Mouse (Mus musculus): ENCODE measurements around the gene Olfr418. TPM values are rescaled to one million over a fixed set of nuclear protein-coding genes. Genes with fewer than 3 reads are reported as not detected.

The Olfr418 gene
- polyA plus RNA-seq, 1 experiment from 2014 or later, result not detected

- Histone ChIP-seq H3K4me2 (no peak overlapping the region), H3K9ac (no peak overlapping the region), H3K9me3 (ENCODE audit: low read depth, low read length) (no peaks in the 10 kb centered on the region), H3K27ac (ENCODE audit: low read depth) (no peak overlapping the region), H3K4me3 (ENCODE audit: low read depth, low read length) (no peak overlapping the region), H3K4me1 (ENCODE audit: insufficient read depth) (no peaks in the 10 kb centered on the region), H3K27me3 (ENCODE audit: insufficient read depth, low read length) (no peaks in the 10 kb centered on the region), H3K36me3 (ENCODE audit: insufficient read depth) (no peaks in the 10 kb centered on the region)
- ATAC-seq (ENCODE audit: insufficient read depth) (no peak), DNase-seq (no peak)
- 49% methylated on average over 3 of the region's 3 CpGs for WGBS
- no peak for TF ChIP-seq CTCF (IDR thresholded peaks at IDR 0.05; ENCODE audit: low read depth)
Measured at GRCm38 (mm10) chr1:173315725-173316124, 49.9 kb downstream of the Olfr418 start.

- Histone ChIP-seq H3K4me3 (ENCODE audit: low read depth, low read length) (no peak overlapping the region), H3K27ac (ENCODE audit: low read depth) (no peak overlapping the region), H3K4me1 (ENCODE audit: insufficient read depth) (no peaks in the 10 kb centered on the region), H3K9ac (no peak overlapping the region), H3K27me3 (ENCODE audit: insufficient read depth, low read length) (no peaks in the 10 kb centered on the region), H3K4me2 (no peak overlapping the region), H3K9me3 (ENCODE audit: low read depth, low read length) (no peaks in the 10 kb centered on the region), H3K36me3 (ENCODE audit: insufficient read depth) (no peaks in the 10 kb centered on the region)
- ATAC-seq (ENCODE audit: insufficient read depth), result no peak
- no peak for TF ChIP-seq CTCF (IDR thresholded peaks at IDR 0.05; ENCODE audit: low read depth)
- no peak for DNase-seq
- WGBS, result 82% methylated on average over 2 of the region's 2 CpGs
Measured at GRCm38 (mm10) chr1:173317925-173318477, 52.2 kb downstream of the Olfr418 start.

DNA sequence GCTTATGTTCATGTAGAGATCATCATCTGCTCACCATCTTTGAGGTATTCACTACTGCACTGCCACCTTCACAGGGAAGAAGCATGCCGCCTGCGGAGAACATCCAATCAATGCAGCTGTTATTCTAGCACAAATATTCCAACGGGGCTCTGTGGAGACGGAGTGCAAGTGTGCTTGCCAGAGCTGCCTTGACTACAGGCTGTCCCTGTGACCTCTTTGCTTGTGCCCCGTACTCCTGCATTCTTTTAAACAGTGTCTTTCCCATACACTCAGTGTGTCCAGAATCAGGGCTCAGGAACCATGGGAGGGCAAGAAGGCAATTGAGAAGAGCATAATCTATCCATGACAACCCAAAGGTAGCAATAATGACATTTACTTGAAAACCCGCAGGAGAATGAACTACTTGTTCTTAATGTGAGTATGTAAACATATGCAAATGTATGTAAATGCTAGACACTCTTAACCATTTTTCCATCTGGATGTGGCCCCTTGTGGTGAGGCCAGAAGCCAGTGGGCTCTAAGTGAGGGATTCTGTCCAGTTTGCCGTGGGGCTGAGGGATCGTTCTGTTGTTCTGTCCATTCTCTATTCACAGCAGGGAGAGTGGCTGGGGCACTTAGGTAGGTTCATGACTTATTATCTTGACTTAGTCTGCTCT is 55.9 kb downstream of the Olfr418 start:
- 63% methylated on average over 8 of the region's 8 CpGs for WGBS

GRCm38 (mm10) chr1:173322249-173322627 is 56.4 kb downstream of the Olfr418 start:
- no peak for TF ChIP-seq CTCF (IDR thresholded peaks at IDR 0.05; ENCODE audit: low read depth)
- H3K4me2 ChIP-seq, result no peak overlapping the region
- no peak overlapping the region for H3K27ac ChIP-seq (ENCODE audit: low read depth)
- 64% methylated on average over 6 of the region's 6 CpGs for WGBS
- no peak overlapping the region for H3K4me3 ChIP-seq (ENCODE audit: low read depth, low read length)
- ATAC-seq (ENCODE audit: insufficient read depth), result no peak
- no peak for DNase-seq
- no peaks in the 10 kb centered on the region for H3K4me1 ChIP-seq (ENCODE audit: insufficient read depth)
- H3K9ac ChIP-seq, result no peak overlapping the region
- H3K36me3 ChIP-seq (ENCODE audit: insufficient read depth), result no peaks in the 10 kb centered on the region
- H3K27me3 ChIP-seq (ENCODE audit: insufficient read depth, low read length), result no peaks in the 10 kb centered on the region
- no peaks in the 10 kb centered on the region for H3K9me3 ChIP-seq (ENCODE audit: low read depth, low read length)

More for the DNA sequence above, 55.9 kb downstream of the Olfr418 start:
- ATAC-seq (ENCODE audit: insufficient read depth), result no peak
- no peak for TF ChIP-seq CTCF (IDR thresholded peaks at IDR 0.05; ENCODE audit: low read depth)
- Histone ChIP-seq H3K4me2 (no peak overlapping the region), H3K4me3 (ENCODE audit: low read depth, low read length) (no peak overlapping the region), H3K4me1 (ENCODE audit: insufficient read depth) (no peaks in the 10 kb centered on the region), H3K27ac (ENCODE audit: low read depth) (no peak overlapping the region), H3K9ac (no peak overlapping the region), H3K9me3 (ENCODE audit: low read depth, low read length) (no peaks in the 10 kb centered on the region), H3K27me3 (ENCODE audit: insufficient read depth, low read length) (no peaks in the 10 kb centered on the region), H3K36me3 (ENCODE audit: insufficient read depth) (no peaks in the 10 kb centered on the region)
- DNase-seq, result no peak

Other genes with a start within 250 kb of the Olfr418 start
- gene Olfr1408, start 128.6 kb upstream of the Olfr418 start, polyA plus RNA-seq (2014; fragmentation: Nextera tagmentation; extraction: Ambion mirVana), result not detected in 2 replicates
- not detected in 2 replicates for gene Olfr1406, start 75.4 kb upstream of the Olfr418 start, polyA plus RNA-seq (2014; fragmentation: Nextera tagmentation; extraction: Ambion mirVana)
- gene Olfr218, start 68.2 kb upstream of the Olfr418 start, polyA plus RNA-seq (2014; fragmentation: Nextera tagmentation; extraction: Ambion mirVana), result not detected in 2 replicates
- not detected in 2 replicates for gene Olfr1404, start 53.6 kb upstream of the Olfr418 start, polyA plus RNA-seq (2014; fragmentation: Nextera tagmentation; extraction: Ambion mirVana)
- gene Fcer1a, start 38.8 kb upstream of the Olfr418 start, polyA plus RNA-seq (2014; fragmentation: Nextera tagmentation; extraction: Ambion mirVana), result not detected in 2 replicates
- not detected in 2 replicates for gene Mptx2, start 11.8 kb downstream of the Olfr418 start, polyA plus RNA-seq (2014; fragmentation: Nextera tagmentation; extraction: Ambion mirVana)
- gene Ackr1, start 67.7 kb downstream of the Olfr418 start, polyA plus RNA-seq (2014; fragmentation: Nextera tagmentation; extraction: Ambion mirVana), result 0.54 and 0.81 TPM in 2 replicates
- 0.92 and 2.5 TPM in 2 replicates for gene Aim2, start 84.9 kb downstream of the Olfr418 start, polyA plus RNA-seq (2014; fragmentation: Nextera tagmentation; extraction: Ambion mirVana)
- 4.1 and 4.9 TPM in 2 replicates for gene Cadm3, start 101.7 kb downstream of the Olfr418 start, polyA plus RNA-seq (2014; fragmentation: Nextera tagmentation; extraction: Ambion mirVana)
- gene Ifi206, start 225.0 kb downstream of the Olfr418 start, polyA plus RNA-seq (2014; fragmentation: Nextera tagmentation; extraction: Ambion mirVana), result 0.17 and 0.18 TPM in 2 replicates